Mouse (Mus musculus): ENCODE data around the gene Fbln2. TPM values are rescaled to one million over a fixed set of nuclear protein-coding genes. Genes with fewer than 3 reads are reported as not detected.

The Fbln2 gene
- total and polyA plus RNA-seq, 3 experiments: 0.27 TPM; not detected in 2

GRCm38 (mm10) chr6:91233424-91234015, 21.3 kb downstream of the Fbln2 start:
- peaks cover 8% of the 10 kb centered on the region; the same call in 1 of the 2 replicates for H3K27me3 ChIP-seq (ENCODE audit: insufficient read depth, low read length)
- H3K36me3 ChIP-seq (replicated peaks): no peaks in the 10 kb centered on the region
- TF ChIP-seq GATA2 (IDR thresholded peaks at IDR 0.05; ENCODE audit: borderline replicate concordance, low read depth, low read length) (no peak), TAL1 (conservative IDR thresholded peaks at IDR 0.05; ENCODE audit: low read depth, low read length) (no peak), GATA1 (IDR thresholded peaks at IDR 0.05; ENCODE audit: borderline replicate concordance, low read length) (no peak), CTCF (IDR thresholded peaks at IDR 0.05; ENCODE audit: low read depth, low read length) (no peak), POLR2AphosphoS5 (IDR thresholded peaks at IDR 0.05; ENCODE audit: insufficient replicate concordance, low read depth, low read length) (no peak)
- no peaks in the 10 kb centered on the region for H3K4me1 ChIP-seq (ENCODE audit: insufficient read depth, low read depth, low read length)
- no peaks in the 10 kb centered on the region for H3K9me3 ChIP-seq (replicated peaks)
- DNase-seq (ENCODE audit: low spot score) (no peak), ATAC-seq (ENCODE audit: extremely low read depth, insufficient number of reproducible peaks, low FRiP score, poor library complexity, severe bottlenecking) (no peak)
- no peak overlapping the region for H3K4me3 ChIP-seq (ENCODE audit: low read depth, low read length)

- H3K27me3 ChIP-seq (ENCODE audit: insufficient read depth, low read length): peaks cover 8% of the 10 kb centered on the region; the same call in 1 of the 2 replicates
- DNase-seq (ENCODE audit: low spot score): no peak
- TF ChIP-seq TAL1 (conservative IDR thresholded peaks at IDR 0.05; ENCODE audit: low read depth, low read length): no peak
- TF ChIP-seq POLR2AphosphoS5 (IDR thresholded peaks at IDR 0.05; ENCODE audit: insufficient replicate concordance, low read depth, low read length): no peak
- TF ChIP-seq CTCF (IDR thresholded peaks at IDR 0.05; ENCODE audit: low read depth, low read length): no peak
- no peak for TF ChIP-seq GATA2 (IDR thresholded peaks at IDR 0.05; ENCODE audit: borderline replicate concordance, low read depth, low read length)
- no peak for TF ChIP-seq GATA1 (IDR thresholded peaks at IDR 0.05; ENCODE audit: borderline replicate concordance, low read length)
- no peak for ATAC-seq (ENCODE audit: extremely low read depth, insufficient number of reproducible peaks, low FRiP score, poor library complexity, severe bottlenecking)
- H3K4me3 ChIP-seq (ENCODE audit: low read depth, low read length): no peak overlapping the region
- H3K36me3 ChIP-seq (replicated peaks): no peaks in the 10 kb centered on the region
- no peaks in the 10 kb centered on the region for H3K9me3 ChIP-seq (replicated peaks)
- no peaks in the 10 kb centered on the region for H3K4me1 ChIP-seq (ENCODE audit: insufficient read depth, low read depth, low read length)
Observed at GRCm38 (mm10) chr6:91236006-91236405, 23.8 kb downstream of the Fbln2 start.

GRCm38 (mm10) chr6:91236429-91236828, 24.2 kb downstream of the Fbln2 start:
- Histone ChIP-seq H3K9me3 (replicated peaks) (no peaks in the 10 kb centered on the region), H3K36me3 (replicated peaks) (no peaks in the 10 kb centered on the region), H3K4me3 (ENCODE audit: low read depth, low read length) (no peak overlapping the region), H3K4me1 (ENCODE audit: insufficient read depth, low read depth, low read length) (no peaks in the 10 kb centered on the region), H3K27me3 (ENCODE audit: insufficient read depth, low read length) (peaks cover 8% of the 10 kb centered on the region; the same call in 1 of the 2 replicates)
- TF ChIP-seq POLR2AphosphoS5 (IDR thresholded peaks at IDR 0.05; ENCODE audit: insufficient replicate concordance, low read depth, low read length) (no peak), GATA2 (IDR thresholded peaks at IDR 0.05; ENCODE audit: borderline replicate concordance, low read depth, low read length) (no peak), TAL1 (conservative IDR thresholded peaks at IDR 0.05; ENCODE audit: low read depth, low read length) (no peak)
- DNase-seq (ENCODE audit: low spot score): no peak
- ATAC-seq (ENCODE audit: extremely low read depth, insufficient number of reproducible peaks, low FRiP score, poor library complexity, severe bottlenecking): no peak

- H3K4me3 ChIP-seq (ENCODE audit: low read depth, low read length): no peak overlapping the region
- ATAC-seq (ENCODE audit: extremely low read depth, insufficient number of reproducible peaks, low FRiP score, poor library complexity, severe bottlenecking): no peak
- H3K9me3 ChIP-seq (replicated peaks): no peaks in the 10 kb centered on the region
- peaks cover 8% of the 10 kb centered on the region; the same call in 1 of the 2 replicates for H3K27me3 ChIP-seq (ENCODE audit: insufficient read depth, low read length)
- no peak for DNase-seq (ENCODE audit: low spot score)
- no peaks in the 10 kb centered on the region for H3K4me1 ChIP-seq (ENCODE audit: insufficient read depth, low read depth, low read length)
- H3K36me3 ChIP-seq (replicated peaks): no peaks in the 10 kb centered on the region
- TF ChIP-seq GATA2 (IDR thresholded peaks at IDR 0.05; ENCODE audit: borderline replicate concordance, low read depth, low read length): no peak
Observed at GRCm38 (mm10) chr6:91237273-91237672, 25.0 kb downstream of the Fbln2 start.

- H3K27me3 ChIP-seq (ENCODE audit: insufficient read depth, low read length): no peaks in the 10 kb centered on the region; the same call in 1 of the 2 replicates
- TF ChIP-seq GATA2 (IDR thresholded peaks at IDR 0.05; ENCODE audit: borderline replicate concordance, low read depth, low read length): no peak
- H3K4me3 ChIP-seq (ENCODE audit: low read depth, low read length): no peak overlapping the region
- H3K9me3 ChIP-seq (replicated peaks): no peaks in the 10 kb centered on the region
- DNase-seq (ENCODE audit: low spot score) (no peak), ATAC-seq (ENCODE audit: extremely low read depth, insufficient number of reproducible peaks, low FRiP score, poor library complexity, severe bottlenecking) (no peak)
- no peaks in the 10 kb centered on the region for H3K4me1 ChIP-seq (ENCODE audit: insufficient read depth, low read depth, low read length)
- H3K36me3 ChIP-seq (replicated peaks): no peaks in the 10 kb centered on the region
Observed at GRCm38 (mm10) chr6:91240537-91240936, 28.3 kb downstream of the Fbln2 start.

- TF ChIP-seq CTCF (IDR thresholded peaks at IDR 0.05; ENCODE audit: low read depth, low read length) (no peak), POLR2AphosphoS5 (IDR thresholded peaks at IDR 0.05; ENCODE audit: insufficient replicate concordance, low read depth, low read length) (no peak), GATA1 (IDR thresholded peaks at IDR 0.05; ENCODE audit: borderline replicate concordance, low read length) (no peak), TAL1 (conservative IDR thresholded peaks at IDR 0.05; ENCODE audit: low read depth, low read length) (no peak), GATA2 (IDR thresholded peaks at IDR 0.05; ENCODE audit: borderline replicate concordance, low read depth, low read length) (no peak)
- Histone ChIP-seq H3K27me3 (ENCODE audit: insufficient read depth, low read length) (no peaks in the 10 kb centered on the region; the same call in 1 of the 2 replicates), H3K9me3 (replicated peaks) (no peaks in the 10 kb centered on the region), H3K36me3 (replicated peaks) (no peaks in the 10 kb centered on the region), H3K4me3 (ENCODE audit: low read depth, low read length) (no peak overlapping the region), H3K4me1 (ENCODE audit: insufficient read depth, low read depth, low read length) (no peaks in the 10 kb centered on the region)
- ATAC-seq (ENCODE audit: extremely low read depth, insufficient number of reproducible peaks, low FRiP score, poor library complexity, severe bottlenecking) (no peak), DNase-seq (ENCODE audit: low spot score) (no peak)
Observed at GRCm38 (mm10) chr6:91240964-91241363, 28.7 kb downstream of the Fbln2 start.

- no peak for DNase-seq (ENCODE audit: low spot score)
- TF ChIP-seq GATA1 (IDR thresholded peaks at IDR 0.05; ENCODE audit: borderline replicate concordance, low read length) (no peak), GATA2 (IDR thresholded peaks at IDR 0.05; ENCODE audit: borderline replicate concordance, low read depth, low read length) (no peak), CTCF (IDR thresholded peaks at IDR 0.05; ENCODE audit: low read depth, low read length) (no peak), TAL1 (conservative IDR thresholded peaks at IDR 0.05; ENCODE audit: low read depth, low read length) (no peak), POLR2AphosphoS5 (IDR thresholded peaks at IDR 0.05; ENCODE audit: insufficient replicate concordance, low read depth, low read length) (no peak)
Observed at GRCm38 (mm10) chr6:91243395-91243794, 31.1 kb downstream of the Fbln2 start.

More at GRCm38 (mm10) chr6:91243395-91243794, 31.1 kb downstream of the Fbln2 start:
- Histone ChIP-seq H3K4me3 (ENCODE audit: low read depth, low read length) (no peak overlapping the region), H3K4me1 (ENCODE audit: insufficient read depth, low read depth, low read length) (no peaks in the 10 kb centered on the region), H3K27me3 (ENCODE audit: insufficient read depth, low read length) (peaks cover 2% of the 10 kb centered on the region), H3K9me3 (replicated peaks) (no peaks in the 10 kb centered on the region), H3K36me3 (replicated peaks) (no peaks in the 10 kb centered on the region)
- no peak for ATAC-seq (ENCODE audit: extremely low read depth, insufficient number of reproducible peaks, low FRiP score, poor library complexity, severe bottlenecking)
